Mouse (Mus musculus) limb, embryonic 12.5 days (tissue): ENCODE measurements around the gene Il11ra1. TPM values are rescaled to one million over a fixed set of nuclear protein-coding genes. Genes with fewer than 3 reads are reported as not detected.
"Not testable (repeated sequence)": the region's sequence is repeated elsewhere in the genome, so short reads cannot be mapped to it uniquely, and the experiment has no call there.

ENCODE experiments used
- ATAC-seq: fragments of 200-750 bp; cut with Nextera tagmentation; 2 replicates; pipeline ENCODE4 v1.8.0; 2017; ENCODE audit warnings: low read depth, moderate TSS enrichment; ENCODE audit not compliant: insufficient number of reproducible peaks, insufficient read depth, low FRiP score, low TSS enrichment
- H3K27ac ChIP-seq: fragments of 300-500 bp; sonication (generic); 2 replicates; pipeline ENCODE4 v1.5.1; 2016; ENCODE audit warnings: mild to moderate bottlenecking, moderate library complexity
- H3K27me3 ChIP-seq: fragments of 300-500 bp; sonication (generic); 2 replicates; pipeline ENCODE4 v1.6.1; 2016; ENCODE audit warnings: mild to moderate bottlenecking, moderate library complexity
- H3K36me3 ChIP-seq: fragments of 300-500 bp; sonication (generic); 2 replicates; pipeline ENCODE4 v1.6.1; 2016; ENCODE audit warnings: mild to moderate bottlenecking, moderate library complexity
- H3K4me1 ChIP-seq: fragments of 300-500 bp; sonication (generic); replicated peaks from 2 replicates; pipeline ENCODE4 v1.6.1; 2016
- H3K4me2 ChIP-seq: fragments of 300-500 bp; sonication (generic); 2 replicates; pipeline ENCODE4 v1.6.1; 2016; ENCODE audit warnings: mild to moderate bottlenecking, moderate library complexity
- H3K4me3 ChIP-seq: fragments of 300-500 bp; sonication (generic); replicated peaks from 2 replicates; pipeline ENCODE4 v1.5.1; 2016; ENCODE audit warnings: mild to moderate bottlenecking
- H3K9ac ChIP-seq: fragments of 300-500 bp; sonication (generic); replicated peaks from 2 replicates; pipeline ENCODE4 v1.6.1; 2016; ENCODE audit warnings: mild to moderate bottlenecking, moderate library complexity
- H3K9me3 ChIP-seq: fragments of 300-500 bp; sonication (generic); 2 replicates; pipeline ENCODE4 v1.6.1; 2016; ENCODE audit warnings: mild to moderate bottlenecking, moderate library complexity
- WGBS: fragments of 180-500 bp; shearing (Covaris S2); methylation state at CpG from one replicate; pipeline ENCODE4 v1.1.7; 2016; 5-methylcytosine and 5-hydroxymethylcytosine counted together
- polyA plus RNA-seq: library from polyadenylated mRNA; unstranded; fragments of >200 nt; fragmentation: Nextera tagmentation; extraction: Ambion mirVana; gene quantifications from 2 replicates; pipeline ENCODE4 v1.2.1, GENCODE M21; 2016

Gene Il11ra1
- polyA plus RNA-seq, 1 experiment from 2014 or later, result 302 TPM

GRCm38 (mm10) chr4:41756440-41756839, 56.7 kb downstream of the Il11ra1 start:
- Histone ChIP-seq H3K27me3 (no peaks in the 10 kb centered on the region), H3K36me3 (peaks cover 26% of the 10 kb centered on the region), H3K4me2 (peak overlapping the region; percentile 86), H3K4me1 (peaks cover 27% of the 10 kb centered on the region), H3K4me3 (peak overlapping the region; percentile 70), H3K9ac (peak overlapping the region; percentile 65; the same call in 1 of the 2 replicates), H3K9me3 (no peaks in the 10 kb centered on the region), H3K27ac (peak overlapping the region; percentile 89; the same call in 1 of the 2 replicates)
- ATAC-seq, result no peak
- WGBS, result 75% methylated on average over 8 of the region's 8 CpGs

GRCm38 (mm10) chr4:41757321-41757720, 57.5 kb downstream of the Il11ra1 start:
- Histone ChIP-seq H3K27ac (no peak overlapping the region), H3K27me3 (no peaks in the 10 kb centered on the region), H3K9me3 (no peaks in the 10 kb centered on the region), H3K4me3 (no peak overlapping the region), H3K4me2 (no peak overlapping the region), H3K9ac (no peak overlapping the region), H3K36me3 (peaks cover 26% of the 10 kb centered on the region), H3K4me1 (peaks cover 36% of the 10 kb centered on the region)
- 91% methylated on average over 13 of the region's 13 CpGs for WGBS
- no peak for ATAC-seq

GRCm38 (mm10) chr4:41758021-41758420, 58.2 kb downstream of the Il11ra1 start:
- H3K27me3 ChIP-seq, result no peaks in the 10 kb centered on the region
- H3K36me3 ChIP-seq, result peaks cover 26% of the 10 kb centered on the region
- no peak overlapping the region for H3K4me2 ChIP-seq
- H3K4me1 ChIP-seq, result peaks cover 40% of the 10 kb centered on the region
- no peaks in the 10 kb centered on the region for H3K9me3 ChIP-seq
- H3K4me3 ChIP-seq, result no peak overlapping the region
- WGBS, result 66% methylated on average over 11 of the region's 11 CpGs
- no peak overlapping the region for H3K27ac ChIP-seq
- H3K9ac ChIP-seq, result no peak overlapping the region
- no peak for ATAC-seq

- Histone ChIP-seq H3K4me2 (no peak overlapping the region), H3K9me3 (no peaks in the 10 kb centered on the region), H3K4me1 (peaks cover 45% of the 10 kb centered on the region), H3K27me3 (no peaks in the 10 kb centered on the region), H3K9ac (no peak overlapping the region), H3K4me3 (no peak overlapping the region), H3K36me3 (peaks cover 26% of the 10 kb centered on the region), H3K27ac (no peak overlapping the region)
- ATAC-seq, result no peak
- 91% methylated on average over 4 of the region's 4 CpGs for WGBS
Observed at GRCm38 (mm10) chr4:41758701-41759100, 58.9 kb downstream of the Il11ra1 start.

GRCm38 (mm10) chr4:41759206-41759605, 59.4 kb downstream of the Il11ra1 start:
- H3K9ac ChIP-seq, result no peak overlapping the region; the same call in 1 of the 2 replicates
- no peaks in the 10 kb centered on the region for H3K9me3 ChIP-seq
- H3K27ac ChIP-seq, result peak overlapping the region; percentile 97; the same call in 1 of the 2 replicates
- peaks cover 26% of the 10 kb centered on the region for H3K36me3 ChIP-seq
- H3K27me3 ChIP-seq, result no peaks in the 10 kb centered on the region
- WGBS, result 87% methylated on average over 9 of the region's 9 CpGs
- H3K4me2 ChIP-seq, result no peak overlapping the region
- no peak for ATAC-seq
- peaks cover 48% of the 10 kb centered on the region for H3K4me1 ChIP-seq
- no peak overlapping the region for H3K4me3 ChIP-seq

GRCm38 (mm10) chr4:41759656-41760287, 60.0 kb downstream of the Il11ra1 start:
- peak overlapping the region; percentile 91 for H3K4me2 ChIP-seq
- H3K9me3 ChIP-seq, result no peaks in the 10 kb centered on the region
- WGBS, result 37% methylated on average over 6 of the region's 6 CpGs
- peak overlapping the region; percentile 97 for H3K27ac ChIP-seq
- H3K4me1 ChIP-seq, result peaks cover 46% of the 10 kb centered on the region
- no peaks in the 10 kb centered on the region for H3K27me3 ChIP-seq
- no peak for ATAC-seq
- H3K36me3 ChIP-seq, result peaks cover 26% of the 10 kb centered on the region
- H3K9ac ChIP-seq, result peak overlapping the region; percentile 71; the same call in 1 of the 2 replicates
- H3K4me3 ChIP-seq, result peak overlapping the region; percentile 59

GRCm38 (mm10) chr4:41760288-41760721, 60.5 kb downstream of the Il11ra1 start:
- Histone ChIP-seq H3K4me3 (peak overlapping the region; percentile 59), H3K27ac (peak overlapping the region; percentile 97), H3K36me3 (peaks cover 26% of the 10 kb centered on the region), H3K4me2 (peak overlapping the region; percentile 91), H3K9me3 (no peaks in the 10 kb centered on the region), H3K4me1 (peaks cover 43% of the 10 kb centered on the region), H3K27me3 (no peaks in the 10 kb centered on the region), H3K9ac (peak overlapping the region; percentile 71)
- ATAC-seq, result peak; percentile 81
- 0% methylated on average over 15 of the region's 15 CpGs for WGBS

- Histone ChIP-seq H3K36me3 (peaks cover 30% of the 10 kb centered on the region), H3K27me3 (no peaks in the 10 kb centered on the region), H3K9ac (peak overlapping the region; percentile 71), H3K9me3 (no peaks in the 10 kb centered on the region), H3K27ac (peak overlapping the region; percentile 97), H3K4me3 (peak overlapping the region; percentile 59), H3K4me2 (peak overlapping the region; percentile 91), H3K4me1 (peaks cover 43% of the 10 kb centered on the region)
- no peak; the same call in 1 of the 2 replicates for ATAC-seq
- WGBS, result 35% methylated on average over 4 of the region's 4 CpGs
Observed at GRCm38 (mm10) chr4:41760911-41761310, 61.1 kb downstream of the Il11ra1 start.

- no peak for ATAC-seq
- Histone ChIP-seq H3K36me3 (peaks cover 36% of the 10 kb centered on the region), H3K4me1 (peaks cover 37% of the 10 kb centered on the region), H3K9me3 (no peaks in the 10 kb centered on the region), H3K9ac (peak overlapping the region; percentile 71), H3K4me3 (peak overlapping the region; percentile 59), H3K27ac (peak overlapping the region; percentile 97), H3K27me3 (no peaks in the 10 kb centered on the region), H3K4me2 (peak overlapping the region; percentile 91)
Observed at GRCm38 (mm10) chr4:41761680-41762079, 61.9 kb downstream of the Il11ra1 start.

- H3K4me3 ChIP-seq, result peak overlapping the region; percentile 59
- H3K27me3 ChIP-seq, result no peaks in the 10 kb centered on the region
- peak overlapping the region; percentile 91 for H3K4me2 ChIP-seq
- H3K27ac ChIP-seq, result peak overlapping the region; percentile 97
- H3K9me3 ChIP-seq, result no peaks in the 10 kb centered on the region
- 14% methylated on average over 8 of the region's 8 CpGs for WGBS
- H3K9ac ChIP-seq, result peak overlapping the region; percentile 71
- ATAC-seq, result peak; percentile 71
- peaks cover 36% of the 10 kb centered on the region for H3K4me1 ChIP-seq
- peaks cover 37% of the 10 kb centered on the region for H3K36me3 ChIP-seq
Observed at GRCm38 (mm10) chr4:41762099-41762687, 62.4 kb downstream of the Il11ra1 start.

GRCm38 (mm10) chr4:41762688-41763114, 62.9 kb downstream of the Il11ra1 start:
- 17% methylated on average over 8 of the region's 8 CpGs for WGBS
- Histone ChIP-seq H3K4me1 (peaks cover 36% of the 10 kb centered on the region), H3K9ac (peak overlapping the region; percentile 71), H3K4me3 (peak overlapping the region; percentile 59), H3K27ac (peak overlapping the region; percentile 97), H3K4me2 (peak overlapping the region; percentile 91), H3K36me3 (peaks cover 37% of the 10 kb centered on the region)
- peak; percentile 76 for ATAC-seq
- H3K27me3 ChIP-seq, H3K9me3 ChIP-seq: not testable (repeated sequence)
